Mouse (Mus musculus) heart, embryonic 16.5 days (tissue): ENCODE results near the gene Cmtm5. TPM values are rescaled to one million over a fixed set of nuclear protein-coding genes. Genes with fewer than 3 reads are reported as not detected.
A peak's percentile ranks its signal among the peaks of the same experiment; 100 is the strongest.
"Not testable (repeated sequence)": the region's sequence is repeated elsewhere in the genome, so short reads cannot be mapped to it uniquely, and the experiment has no call there.

ENCODE experiments used
- ATAC-seq: fragments of 200-750 bp; cut with Nextera tagmentation; replicated peaks from 2 replicates; pipeline ENCODE4 v1.8.0; 2017; ENCODE audit warnings: moderate number of reproducible peaks; ENCODE audit not compliant: insufficient read depth, low FRiP score; ENCODE audit errors: extremely low read depth
- H3K27ac ChIP-seq: fragments of 300-500 bp; sonication (generic); 2 replicates; pipeline ENCODE4 v1.5.1; 2014; ENCODE audit warnings: mild to moderate bottlenecking, low read length, control low read depth, moderate library complexity
- H3K27me3 ChIP-seq: fragments of 300-500 bp; sonication (generic); 2 replicates; pipeline ENCODE4 v1.6.1; 2014; ENCODE audit warnings: low read length, mixed read lengths; ENCODE audit not compliant: control insufficient read depth, insufficient read depth
- H3K36me3 ChIP-seq: fragments of 300-500 bp; sonication (generic); 2 replicates; pipeline ENCODE4 v1.6.1; 2014; ENCODE audit not compliant: control insufficient read depth, insufficient read depth
- H3K4me1 ChIP-seq: fragments of 300-500 bp; sonication (generic); 2 replicates; pipeline ENCODE4 v1.6.1; 2014; ENCODE audit warnings: low read length, mixed read lengths; ENCODE audit not compliant: control insufficient read depth, insufficient read depth
- H3K4me2 ChIP-seq: fragments of 300-500 bp; sonication (generic); 2 replicates; pipeline ENCODE4 v1.6.1; 2014; ENCODE audit warnings: low read depth, mild to moderate bottlenecking, control low read depth, low read length
- H3K4me3 ChIP-seq: fragments of 300-500 bp; sonication (generic); 2 replicates; pipeline ENCODE4 v1.5.1; 2014; ENCODE audit warnings: mild to moderate bottlenecking, control low read depth, low read length
- H3K9ac ChIP-seq: fragments of 300-500 bp; sonication (generic); 2 replicates; pipeline ENCODE4 v1.6.1; 2014; ENCODE audit warnings: low read length, control low read depth
- H3K9me3 ChIP-seq: fragments of 300-500 bp; sonication (generic); replicated peaks from 2 replicates; pipeline ENCODE4 v1.6.1; 2016; ENCODE audit warnings: low read length; ENCODE audit not compliant: control insufficient read depth
- whole genome bisulfite sequencing: fragments of 180-500 bp; shearing (Covaris S2); extraction: QIAGEN DNeasy Blood & Tissue Kit; methylation state at CpG from one replicate; pipeline ENCODE4 v1.1.7; 2014; 5-methylcytosine and 5-hydroxymethylcytosine counted together
- polyA plus RNA-seq: library from polyadenylated mRNA; unstranded; fragments of >200 nt; fragmentation: Nextera tagmentation; extraction: Ambion mirVana; gene quantifications from 2 replicates; pipeline ENCODE4 v1.2.1, GENCODE M21; 2015

The Cmtm5 gene
- polyA plus RNA-seq, 1 experiment from 2014 or later: 1.3 TPM

DNA sequence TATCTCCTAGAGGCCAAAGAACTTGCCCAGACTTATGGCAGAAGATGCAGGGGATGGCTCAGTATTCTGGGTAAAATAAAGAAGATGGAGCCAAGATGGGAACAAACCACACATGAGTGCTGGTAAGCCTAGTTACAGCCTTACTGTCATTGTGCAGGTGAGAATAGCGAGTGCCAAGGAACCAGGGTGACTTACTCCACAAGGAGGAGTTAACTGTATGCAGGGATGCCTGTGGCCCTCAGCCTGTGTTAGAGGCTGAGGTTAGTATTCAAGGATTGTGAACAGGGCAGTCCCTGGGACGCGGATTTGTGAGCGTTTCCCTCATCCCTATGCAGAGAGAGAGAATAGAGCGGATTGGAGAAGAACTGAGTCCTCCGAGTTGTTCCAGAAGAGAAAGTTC, 15.5 kb downstream of the Cmtm5 start:
- no peak for ATAC-seq
- H3K27me3 ChIP-seq: no peaks in the 10 kb centered on the region; the same call in 1 of the 2 replicates
- peaks cover 35% of the 10 kb centered on the region for H3K36me3 ChIP-seq
- H3K4me1 ChIP-seq: peaks cover 9% of the 10 kb centered on the region
- no peaks in the 10 kb centered on the region for H3K9me3 ChIP-seq
- H3K27ac ChIP-seq: no peak overlapping the region
- H3K4me2 ChIP-seq: no peak overlapping the region
- no peak overlapping the region for H3K4me3 ChIP-seq
- WGBS: 81% methylated on average over 6 of the region's 6 CpGs
- no peak overlapping the region for H3K9ac ChIP-seq

DNA sequence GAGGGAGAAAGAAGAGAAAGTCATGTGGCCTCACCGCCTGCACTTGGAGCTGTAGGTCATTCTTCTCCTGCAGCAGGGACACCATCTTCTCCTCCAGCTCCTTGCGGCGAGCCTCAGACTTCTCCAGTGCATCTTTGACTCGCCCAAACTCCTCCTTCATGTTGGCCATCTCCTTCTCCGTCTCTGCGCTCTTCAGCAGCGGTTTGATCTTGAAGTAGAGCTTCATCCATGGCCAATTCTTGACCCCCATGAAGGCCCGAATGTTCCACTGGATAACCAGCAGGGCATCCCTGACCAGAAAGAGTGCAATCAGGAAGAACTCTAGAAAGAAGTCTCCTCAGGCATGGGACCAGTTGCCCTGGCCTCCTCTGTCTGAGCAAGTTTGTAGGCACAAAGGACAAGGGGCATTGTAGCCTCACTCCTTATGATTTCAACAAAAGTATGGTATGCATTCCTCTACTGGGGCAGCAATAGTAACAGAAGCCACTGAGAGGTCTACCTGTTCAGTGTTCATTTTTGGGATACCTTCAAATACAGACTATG, 17.7 kb downstream of the Cmtm5 start:
- Histone ChIP-seq H3K4me1 (peaks cover 5% of the 10 kb centered on the region), H3K9me3 (no peaks in the 10 kb centered on the region), H3K27ac (no peak overlapping the region), H3K27me3 (no peaks in the 10 kb centered on the region; the same call in 1 of the 2 replicates), H3K9ac (no peak overlapping the region), H3K4me2 (no peak overlapping the region), H3K4me3 (no peak overlapping the region), H3K36me3 (peaks cover 33% of the 10 kb centered on the region)
- WGBS: 74% methylated on average over 8 of the region's 8 CpGs
- ATAC-seq: no peak

DNA sequence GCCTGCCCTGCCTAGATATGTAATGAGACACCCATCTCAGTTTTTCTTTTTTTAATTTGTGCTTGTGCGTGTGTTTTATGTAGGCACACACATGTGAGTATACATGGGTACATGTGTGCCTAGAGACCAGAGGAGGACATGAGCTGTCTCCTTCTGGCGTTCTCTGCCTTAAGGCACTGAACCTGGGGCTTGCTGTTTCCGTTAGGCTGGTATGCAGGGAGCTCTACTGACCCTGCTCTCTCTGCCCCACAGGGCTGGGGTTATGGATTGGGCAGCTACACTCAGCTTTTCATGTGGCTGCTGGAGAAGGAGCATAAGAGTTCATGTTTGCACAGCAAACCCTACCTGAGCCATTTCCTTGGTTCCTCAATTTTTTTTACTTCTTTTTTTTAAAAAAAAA, 18.4 kb downstream of the Cmtm5 start:
- H3K36me3 ChIP-seq: peaks cover 31% of the 10 kb centered on the region
- no peak overlapping the region for H3K27ac ChIP-seq

DNA sequence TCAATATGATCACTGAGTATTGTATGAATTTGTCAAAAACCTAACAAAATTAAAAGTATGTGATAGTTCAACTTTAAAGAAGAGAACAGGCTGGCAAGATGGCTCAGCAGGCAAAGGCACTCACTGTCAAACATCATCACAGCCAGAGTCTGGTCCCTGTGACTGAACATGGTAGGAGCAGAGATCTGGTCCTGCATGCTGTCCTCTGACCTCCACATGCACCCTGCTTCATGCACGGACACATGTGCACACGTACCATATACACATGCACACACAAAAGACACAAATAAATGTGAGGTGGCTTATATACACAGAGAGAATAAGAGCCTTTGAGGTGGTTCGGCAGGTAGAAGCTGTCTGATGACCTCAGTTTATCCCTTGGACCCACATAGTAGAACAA, 19.4 kb downstream of the Cmtm5 start:
- WGBS: 58% methylated on average over 3 of the region's 3 CpGs
- H3K9ac ChIP-seq: no peak overlapping the region
- H3K36me3 ChIP-seq: peaks cover 31% of the 10 kb centered on the region
- H3K4me3 ChIP-seq: no peak overlapping the region
- no peak for ATAC-seq
- H3K27me3 ChIP-seq: no peaks in the 10 kb centered on the region
- H3K27ac ChIP-seq: no peak overlapping the region
- H3K4me1 ChIP-seq: peaks cover 7% of the 10 kb centered on the region
- no peaks in the 10 kb centered on the region for H3K9me3 ChIP-seq
- 0 out of 2 replicates have a peak overlapping the region, but pooled peaks have one; percentile 17 for H3K4me2 ChIP-seq

More for the DNA sequence above, 18.4 kb downstream of the Cmtm5 start:
- H3K4me3 ChIP-seq: no peak overlapping the region
- H3K9me3 ChIP-seq: no peaks in the 10 kb centered on the region
- no peak overlapping the region for H3K9ac ChIP-seq
- 72% methylated on average over 3 of the region's 3 CpGs for WGBS
- no peak overlapping the region for H3K4me2 ChIP-seq
- no peak for ATAC-seq
- peaks cover 5% of the 10 kb centered on the region for H3K4me1 ChIP-seq
- H3K27me3 ChIP-seq: no peaks in the 10 kb centered on the region; the same call in 1 of the 2 replicates

DNA sequence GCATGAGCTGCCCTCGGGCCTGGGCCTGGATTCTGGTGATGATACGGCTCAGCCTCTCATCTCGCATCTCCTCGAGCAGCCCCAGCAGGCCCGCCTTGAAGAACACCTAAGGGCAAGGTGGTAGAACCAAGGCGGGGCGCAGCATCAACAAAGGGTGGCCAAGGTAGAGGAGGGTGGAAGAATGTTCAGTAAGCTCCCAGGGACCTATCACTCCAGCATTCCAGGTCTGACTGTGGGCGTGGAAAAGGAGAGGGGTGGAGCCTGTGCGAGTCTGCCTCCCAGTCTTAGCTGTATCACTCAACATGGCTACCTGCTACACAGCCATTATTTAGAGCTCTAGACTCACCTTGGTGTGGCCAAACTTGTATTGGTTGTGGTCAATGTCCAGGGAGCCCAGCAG, 20.5 kb downstream of the Cmtm5 start:
- WGBS: 71% methylated on average over 9 of the region's 9 CpGs
- ATAC-seq: no peak

DNA sequence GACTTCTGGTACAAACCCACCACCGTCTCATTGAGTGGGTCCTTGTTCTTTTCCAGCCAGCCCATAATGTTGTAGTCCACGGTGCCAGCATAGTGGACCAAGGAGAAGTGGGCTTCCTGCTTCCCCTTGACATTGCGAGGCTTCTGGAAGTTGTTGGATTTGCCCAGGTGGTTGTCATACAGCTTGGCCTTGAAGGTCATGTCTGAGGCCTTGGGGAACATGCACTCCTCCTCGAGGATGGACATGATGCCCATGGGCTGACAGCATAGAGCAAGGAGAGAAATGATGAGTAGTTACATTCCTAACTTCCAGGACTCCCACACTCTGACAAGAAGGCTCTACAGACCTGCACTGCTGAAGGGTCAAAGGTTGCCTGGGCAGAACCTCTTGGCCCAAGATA, 22.4 kb downstream of the Cmtm5 start:
- H3K9me3 ChIP-seq: no peaks in the 10 kb centered on the region
- 60% methylated on average over 4 of the region's 4 CpGs for WGBS
- peak overlapping the region; percentile 23 for H3K4me2 ChIP-seq
- H3K4me3 ChIP-seq: peak overlapping the region; percentile 16; the same call in 1 of the 2 replicates
- H3K9ac ChIP-seq: peak overlapping the region; percentile 24; the same call in 1 of the 2 replicates
- ATAC-seq: no peak
- H3K4me1 ChIP-seq: peaks cover 11% of the 10 kb centered on the region
- H3K27me3 ChIP-seq: no peaks in the 10 kb centered on the region
- H3K36me3 ChIP-seq: peaks cover 24% of the 10 kb centered on the region
- H3K27ac ChIP-seq: no peak overlapping the region

More for the DNA sequence above, 20.5 kb downstream of the Cmtm5 start:
- H3K36me3 ChIP-seq: peaks cover 31% of the 10 kb centered on the region
- no peak overlapping the region; the same call in 1 of the 2 replicates for H3K4me3 ChIP-seq
- no peaks in the 10 kb centered on the region for H3K9me3 ChIP-seq
- H3K27me3 ChIP-seq: no peaks in the 10 kb centered on the region
- H3K4me2 ChIP-seq: peak overlapping the region; percentile 17; the same call in 1 of the 2 replicates
- H3K4me1 ChIP-seq: peaks cover 8% of the 10 kb centered on the region
- H3K27ac ChIP-seq: no peak overlapping the region; the same call in 1 of the 2 replicates
- H3K9ac ChIP-seq: peak overlapping the region; percentile 37; the same call in 1 of the 2 replicates

DNA sequence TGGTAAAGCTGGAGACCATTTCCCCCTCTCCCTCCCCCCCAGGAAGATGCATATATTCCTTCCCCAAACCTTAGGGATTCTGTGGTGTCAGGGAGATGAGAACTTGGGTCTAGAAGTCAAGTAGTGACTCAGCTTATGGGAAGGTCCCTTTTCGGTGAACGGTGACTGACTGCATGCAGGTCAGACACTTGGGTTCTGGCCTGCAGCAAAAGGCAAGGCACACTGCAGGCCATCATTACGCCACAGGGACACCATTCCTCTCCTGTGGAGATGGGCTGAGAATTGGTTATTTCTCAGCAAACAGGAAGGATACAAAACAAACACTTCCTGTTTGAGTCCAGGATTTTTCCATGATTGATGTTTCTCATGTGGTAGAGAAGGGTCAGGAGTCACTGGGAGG, 23.1 kb downstream of the Cmtm5 start:
- Histone ChIP-seq H3K4me3 (peak overlapping the region; percentile 16), H3K9me3 (no peaks in the 10 kb centered on the region), H3K27ac (0 out of 2 replicates have a peak overlapping the region, but pooled peaks have one; percentile 9), H3K27me3 (no peaks in the 10 kb centered on the region), H3K4me2 (peak overlapping the region; percentile 23), H3K4me1 (peaks cover 11% of the 10 kb centered on the region), H3K36me3 (peaks cover 18% of the 10 kb centered on the region), H3K9ac (peak overlapping the region; percentile 31; the same call in 1 of the 2 replicates)
- WGBS: 70% methylated on average over 3 of the region's 3 CpGs
- ATAC-seq: no peak

DNA sequence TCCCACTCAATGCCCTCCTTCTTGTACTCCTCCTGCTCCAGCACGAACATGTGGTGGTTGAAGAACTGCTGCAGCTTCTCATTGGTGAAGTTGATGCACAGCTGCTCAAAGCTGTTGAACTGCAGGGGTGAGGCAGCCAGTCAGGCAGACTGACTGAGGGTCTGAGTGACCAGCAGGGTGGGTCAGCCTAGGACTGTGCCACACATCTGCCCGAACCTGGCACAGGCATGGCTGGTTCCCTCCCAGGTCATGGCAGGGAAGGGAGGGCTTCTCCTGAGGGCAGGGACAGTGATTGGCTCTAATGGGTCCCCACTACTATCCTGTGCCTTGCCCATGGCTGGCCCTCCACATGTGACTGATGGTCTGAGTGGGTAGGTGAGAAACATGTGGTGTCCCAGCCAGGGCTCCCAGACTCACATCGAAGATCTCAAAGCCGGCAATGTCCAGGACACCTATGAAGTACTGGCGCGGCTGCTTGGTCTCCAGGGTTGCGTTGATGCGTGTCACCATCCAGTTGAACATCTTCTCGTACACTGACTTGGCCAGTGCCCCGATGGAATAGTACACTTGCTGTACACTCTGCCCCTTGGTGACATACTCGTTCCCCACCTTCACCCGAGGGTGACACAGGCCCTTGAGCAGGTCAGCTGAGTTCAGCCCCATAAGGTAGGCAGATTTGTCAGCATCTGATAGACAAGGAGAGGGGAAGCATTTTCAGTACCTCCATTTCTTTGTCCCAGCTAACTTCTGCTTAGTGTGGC, 24.0 kb downstream of the Cmtm5 start:
- WGBS: 64% methylated on average over 12 of the region's 12 CpGs
- H3K27ac ChIP-seq, H3K9me3 ChIP-seq, H3K27me3 ChIP-seq: not testable (repeated sequence)
- H3K4me1 ChIP-seq: peaks cover 11% of the 10 kb centered on the region
- peak overlapping the region; percentile 59 for H3K4me3 ChIP-seq
- H3K4me2 ChIP-seq: peak overlapping the region; percentile 39
- peak overlapping the region; percentile 48 for H3K9ac ChIP-seq
- 0 out of 2 replicates have a peak, but pooled peaks have one; percentile 7 for ATAC-seq
- peaks cover 15% of the 10 kb centered on the region for H3K36me3 ChIP-seq

DNA sequence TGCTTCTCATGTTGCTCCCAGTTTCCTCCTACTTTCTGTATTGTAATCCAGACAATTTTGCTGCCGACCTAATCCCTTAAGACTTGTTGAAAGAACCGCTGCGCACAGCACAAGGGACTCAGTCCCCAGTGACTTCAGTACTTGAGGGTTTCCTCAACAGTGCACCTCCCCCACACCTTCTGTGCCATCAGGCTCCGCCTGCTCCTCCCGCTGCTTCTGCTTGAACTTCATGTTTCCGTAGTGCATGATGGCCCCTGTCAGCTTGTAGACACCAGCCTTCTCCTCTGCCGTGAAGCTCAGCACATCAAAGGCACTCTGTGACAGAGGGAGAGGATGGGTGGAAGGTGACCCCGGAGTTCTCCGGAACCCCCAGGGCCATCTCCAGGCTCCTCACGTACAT, 24.7 kb downstream of the Cmtm5 start:
- Histone ChIP-seq H3K4me2 (peak overlapping the region; percentile 39), H3K4me3 (peak overlapping the region; percentile 59), H3K36me3 (peaks cover 15% of the 10 kb centered on the region)

More for the DNA sequence above, 24.7 kb downstream of the Cmtm5 start:
- Histone ChIP-seq H3K9me3 (no peaks in the 10 kb centered on the region), H3K27ac (peak overlapping the region; percentile 5; the same call in 1 of the 2 replicates), H3K27me3 (no peaks in the 10 kb centered on the region), H3K9ac (peak overlapping the region; percentile 61), H3K4me1 (peaks cover 11% of the 10 kb centered on the region)
- no peak for ATAC-seq
- WGBS: 31% methylated on average over 10 of the region's 10 CpGs
